ENCODE assay signal across 9 mouse cellular contexts in genomic region chr9:40227874-40228789, GRCm38 (mm10). TPM values are rescaled to one million over a fixed set of nuclear protein-coding genes. Genes with fewer than 3 reads are reported as not detected.
DNase-seq lines count a peak whose midpoint lies in the region; ATAC-seq lines count a peak whose summit lies in the region.
"Had no signal": no experiment of that assay in that cellular context is flagged by ENCODE, and none has a peak within 500 bp of the region (broad histone marks: within the 10 kb centered on the region; RNA-seq: fewer than 3 reads in every experiment).

No protein-coding gene starts in this region.

- no peak overlapping the region for H3K9ac ChIP-seq in forebrain, embryonic 14.5 days (ENCODE audit: low read length)

- H3K36me3 ChIP-seq in forebrain, embryonic 14.5 days (ENCODE audit: control insufficient read depth, insufficient read depth, low read length), result no peaks in the 10 kb centered on the region

- no peak overlapping the region for H3K27ac ChIP-seq in forebrain, embryonic 14.5 days (ENCODE audit: low read depth, low read length)

- ATAC-seq in cerebellum, adult (ENCODE audit: insufficient number of reproducible peaks, low FRiP score, low TSS enrichment), result peak; percentile 56; the same call in 1 of the 2 replicates
- ATAC-seq in forebrain, embryonic 14.5 days, result peak; percentile 88

- no peaks in the 10 kb centered on the region for H3K27me3 ChIP-seq in forebrain, embryonic 14.5 days (replicated peaks; ENCODE audit: control insufficient read depth, insufficient read depth, low read length)

- 71% methylated on average over 10 of the region's 10 CpGs for WGBS in forebrain, embryonic 14.5 days

- no peaks in the 10 kb centered on the region for H3K4me1 ChIP-seq in forebrain, embryonic 14.5 days (ENCODE audit: control insufficient read depth, insufficient read depth, low read length)

- no peak for DNase-seq in cerebellum, adult 11-12 months
- DNase-seq in 416B (ENCODE audit: low read depth), result peak; percentile 77
- peak; percentile 21 for DNase-seq in c-Kit-positive CD71-positive TER-119-negative erythroid progenitor cells, embryonic 14.5 days (ENCODE audit: low read depth)
- peak; percentile 92 for DNase-seq in forebrain, embryonic 14.5 days (ENCODE audit: low spot score)
- DNase-seq in kidney, adult 8-10 months, result peak; percentile 12 to 49
- peak; percentile 42 for DNase-seq in lung, postnatal 25 days (ENCODE audit: low spot score)
- DNase-seq in right cerebral cortex, postnatal 10 days (ENCODE audit: low spot score in 2 of 2), result peak; percentile 60 to 77

- no peak overlapping the region for H3K4me2 ChIP-seq in forebrain, embryonic 14.5 days (ENCODE audit: low read length)

- no peaks in the 10 kb centered on the region for H3K9me3 ChIP-seq in forebrain, embryonic 14.5 days (replicated peaks; ENCODE audit: control insufficient read depth, low read length)

- H3K4me3 ChIP-seq in forebrain, embryonic 14.5 days (ENCODE audit: low read depth, low read length), result no peak overlapping the region

RNA-seq across cellular contexts. Expression of gene Zfp202, which starts 36.0 kb away (rescaled TPM):
- 8.5 and 12.0 TPM in 2 replicates for polyA plus RNA-seq in forebrain, embryonic 14.5 days (2014; fragmentation: Nextera tagmentation; extraction: Ambion mirVana)

RNA-seq across cellular contexts. Expression of gene Scn3b, which starts 40.9 kb away (rescaled TPM):
- 88.6 and 107 TPM in 2 replicates for polyA plus RNA-seq in forebrain, embryonic 14.5 days (2014; fragmentation: Nextera tagmentation; extraction: Ambion mirVana)

RNA-seq across cellular contexts. Expression of gene Olfr986, which starts 47.4 kb away (rescaled TPM):
- polyA plus RNA-seq in forebrain, embryonic 14.5 days (2014; fragmentation: Nextera tagmentation; extraction: Ambion mirVana), result not detected in 2 replicates
- polyA plus RNA-seq: heart, embryonic 14.5 days had no signal
